Mouse (Mus musculus) bone marrow macrophage, adult 2 months (primary cell): Measurements from ENCODE around the gene Cyfip2. TPM values are rescaled to one million over a fixed set of nuclear protein-coding genes. Genes with fewer than 3 reads are reported as not detected.

Source experiments
- H3K27ac ChIP-seq: 2 replicates; pipeline ENCODE4 v1.5.1; 2012; ENCODE audit warnings: low read depth, low read length; ENCODE audit not compliant: insufficient read depth
- H3K4me1 ChIP-seq: 2 replicates; pipeline ENCODE4 v1.6.1; 2012; ENCODE audit warnings: low read length; ENCODE audit not compliant: control insufficient read depth, insufficient read depth
- H3K4me3 ChIP-seq: 2 replicates; pipeline ENCODE4 v1.5.1; 2012; ENCODE audit warnings: mild to moderate bottlenecking, low read length, moderate library complexity; ENCODE audit not compliant: insufficient read depth
- CTCF ChIP-seq: IDR thresholded peaks from 2 replicates; pipeline ENCODE4 v1.5.1; 2012; ENCODE audit warnings: low read depth, mild to moderate bottlenecking, low read length, moderate library complexity
- POLR2A ChIP-seq: IDR thresholded peaks from 2 replicates; pipeline ENCODE4 v1.6.1; 2012; ENCODE audit warnings: mild to moderate bottlenecking, low read depth, low read length, borderline replicate concordance
- polyA plus RNA-seq: library from polyadenylated mRNA; stranded (reverse); fragments of >200 nt; gene quantifications from 2 replicates; pipeline ENCODE4 v1.2.4, GENCODE M21; 2012; ENCODE audit not compliant: missing spikeins, insufficient read depth, insufficient read length

Gene Cyfip2
- polyA plus RNA-seq, 1 experiment: 11.4 TPM

DNA sequence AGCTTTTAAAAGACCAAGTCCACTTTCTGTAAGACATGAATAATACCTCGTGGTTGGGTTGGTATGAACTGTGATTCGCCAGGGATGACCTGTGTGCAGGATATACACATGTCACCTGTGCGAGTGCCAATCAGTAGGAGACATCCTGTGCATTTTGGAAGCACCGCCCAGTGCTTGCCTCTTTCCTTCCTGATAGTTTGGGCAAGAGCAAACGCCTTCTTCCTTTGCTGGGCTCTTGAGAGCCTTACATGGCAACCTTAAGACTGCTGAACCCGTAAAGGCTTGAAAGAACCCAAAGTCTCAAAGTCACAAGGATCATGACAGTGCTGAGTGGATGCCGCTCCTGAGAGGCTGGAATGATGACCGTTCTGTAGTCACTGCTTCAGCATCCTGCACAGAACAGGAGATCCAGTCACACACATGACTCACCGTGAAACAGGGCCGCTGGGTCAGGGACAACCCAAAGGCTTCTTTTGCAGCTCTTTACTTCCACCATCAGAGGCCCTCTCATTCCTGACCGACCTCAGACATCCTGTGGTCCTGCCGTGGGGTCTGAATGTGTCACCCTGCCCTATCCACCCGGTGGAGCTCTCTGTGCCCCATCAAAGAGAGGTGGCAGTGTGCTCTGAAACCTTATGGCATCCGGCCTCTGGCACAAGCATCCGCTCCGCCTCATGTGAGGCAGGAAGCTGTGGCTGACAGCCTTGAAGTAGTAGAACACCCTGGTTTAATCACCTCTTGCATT, 13.8 kb upstream of the Cyfip2 start:
- TF ChIP-seq POLR2A (no peak), CTCF (no peak)
- no peak overlapping the region for H3K4me3 ChIP-seq
- H3K4me1 ChIP-seq: no peaks in the 10 kb centered on the region
- no peak overlapping the region for H3K27ac ChIP-seq

DNA sequence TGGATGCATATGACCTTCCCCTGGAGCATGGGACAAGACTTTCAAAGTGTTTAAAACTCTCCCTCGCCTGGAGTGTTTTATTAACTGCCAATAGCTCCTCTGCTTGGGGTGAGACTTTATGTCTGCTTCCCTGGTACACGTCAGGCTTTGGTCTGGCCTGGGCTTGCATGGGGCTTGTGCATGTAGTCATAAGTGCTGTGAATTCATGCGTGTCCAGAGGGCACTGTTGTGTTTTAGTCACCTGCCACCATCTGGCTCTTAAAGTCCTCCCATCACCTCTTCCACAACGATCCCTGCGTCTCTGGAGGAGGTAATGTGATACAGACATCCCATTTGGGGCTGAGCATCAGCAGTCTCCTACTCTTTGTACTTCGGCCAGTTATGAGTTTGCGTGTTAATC, 8.9 kb upstream of the Cyfip2 start:
- no peak for TF ChIP-seq CTCF
- TF ChIP-seq POLR2A: no peak
- Histone ChIP-seq H3K4me1 (no peaks in the 10 kb centered on the region), H3K4me3 (no peak overlapping the region), H3K27ac (no peak overlapping the region)

DNA sequence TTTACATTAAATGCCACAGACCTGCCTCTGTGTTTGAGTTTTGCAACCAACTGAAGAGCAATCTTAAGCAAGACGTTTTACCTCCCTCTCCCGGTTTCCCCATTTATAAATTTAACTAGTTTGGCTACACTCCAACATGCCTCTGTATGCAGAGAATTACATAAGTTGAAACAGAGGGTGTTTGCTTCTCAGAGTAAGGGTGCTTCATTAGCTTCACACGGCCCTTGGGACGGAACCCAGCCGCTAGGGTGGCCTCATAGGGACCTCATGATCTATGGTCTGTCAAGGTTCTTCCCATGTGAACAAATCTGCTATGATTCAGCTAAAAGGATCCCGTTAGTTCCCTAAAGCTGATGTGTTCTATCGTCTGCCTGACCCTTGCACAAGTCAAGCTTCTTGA, 1.9 kb upstream of the Cyfip2 start:
- TF ChIP-seq CTCF (no peak), POLR2A (no peak)
- peaks cover 41% of the 10 kb centered on the region for H3K4me1 ChIP-seq
- peak overlapping the region; percentile 57 for H3K27ac ChIP-seq
- no peak overlapping the region for H3K4me3 ChIP-seq

DNA sequence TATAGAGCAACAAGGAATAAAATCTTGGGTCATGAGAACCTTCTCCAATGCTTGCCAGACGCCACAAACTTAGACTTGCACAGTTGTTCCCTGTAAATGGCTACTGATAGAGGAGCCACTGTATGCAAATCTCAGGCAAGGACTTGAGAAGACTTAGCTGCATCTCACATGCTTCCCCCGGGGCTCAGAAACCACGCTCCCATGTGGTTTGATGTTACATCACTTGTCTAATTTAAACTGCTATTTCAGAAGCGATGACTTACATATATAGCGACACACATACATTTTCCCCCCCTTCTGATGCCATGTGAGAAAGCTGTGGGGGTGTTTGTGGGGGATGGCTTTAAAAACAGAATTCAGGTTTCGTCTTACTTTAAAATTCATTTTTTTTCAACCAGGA, 1.2 kb upstream of the Cyfip2 start:
- Histone ChIP-seq H3K4me1 (peaks cover 48% of the 10 kb centered on the region), H3K27ac (peak overlapping the region; percentile 57), H3K4me3 (no peak overlapping the region)
- no peak for TF ChIP-seq CTCF
- no peak for TF ChIP-seq POLR2A

DNA sequence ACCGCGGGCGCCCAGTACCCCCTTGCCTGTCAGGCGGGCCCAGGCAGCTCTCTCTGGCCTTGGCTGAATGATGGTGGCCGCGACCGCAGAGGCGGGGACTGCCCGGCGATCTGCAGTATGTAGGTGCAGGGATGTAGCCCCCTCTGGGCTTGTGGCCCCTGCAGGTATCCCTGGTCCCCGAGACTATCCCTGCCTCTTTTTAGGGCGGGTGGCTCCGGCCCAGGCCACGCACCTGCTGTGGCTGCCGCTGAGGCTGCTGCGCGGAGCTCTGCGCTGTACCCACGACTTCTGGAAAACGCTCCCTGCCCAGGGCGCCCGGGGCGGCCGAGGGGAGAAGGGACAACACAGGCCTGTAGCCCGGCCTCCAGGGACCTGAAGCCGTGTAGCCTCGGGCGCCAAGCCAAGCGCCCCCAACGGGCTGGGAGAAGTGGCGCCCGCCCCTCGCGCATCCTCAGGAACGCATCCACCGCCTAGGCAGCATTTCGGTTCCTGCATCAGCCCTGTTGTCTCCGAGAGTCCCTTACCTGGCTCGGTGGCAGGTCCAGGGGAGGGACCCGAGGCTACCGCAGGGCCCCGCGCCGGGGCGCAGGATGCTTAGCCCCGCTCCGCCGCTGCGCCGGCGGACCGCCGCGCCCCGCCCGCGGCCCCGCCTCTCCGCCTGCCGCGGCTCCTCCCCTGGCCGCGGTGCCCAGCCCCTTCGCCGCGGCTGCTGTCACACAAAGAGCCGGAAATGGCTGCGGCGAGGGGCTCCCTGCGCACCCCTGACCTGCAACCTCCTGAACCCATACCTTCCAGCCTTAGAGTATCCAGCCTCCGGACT, 746 bp downstream of the Cyfip2 start:
- TF ChIP-seq CTCF (no peak), POLR2A (no peak)
- Histone ChIP-seq H3K4me3 (peak overlapping the region; percentile 91), H3K27ac (no peak overlapping the region), H3K4me1 (peaks cover 57% of the 10 kb centered on the region)

DNA sequence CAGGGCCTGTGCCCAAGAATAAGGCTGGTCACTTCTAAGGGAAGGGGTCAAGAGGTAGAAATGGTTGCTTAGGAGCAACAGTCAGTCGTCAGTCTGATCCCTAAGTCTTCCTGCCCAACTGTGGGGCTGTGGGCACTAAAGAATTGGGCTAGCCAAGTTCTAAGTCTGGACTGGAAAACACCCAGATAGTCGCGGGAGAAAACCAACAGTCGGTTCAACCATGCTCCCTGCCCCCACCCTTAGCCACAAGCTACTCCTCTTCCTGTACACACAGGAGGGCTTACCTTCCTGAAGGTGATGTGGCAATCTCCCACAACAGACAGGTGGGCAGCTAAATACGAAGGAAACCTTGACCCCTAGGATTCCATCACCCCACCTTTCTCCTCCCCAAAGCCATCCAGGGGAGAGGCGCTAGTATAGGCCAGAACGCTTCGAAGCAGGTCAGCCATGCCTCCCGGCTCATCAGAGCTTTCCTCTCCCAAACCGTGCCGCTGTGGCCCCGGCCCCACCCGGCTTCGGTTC, 1.4 kb downstream of the Cyfip2 start:
- TF ChIP-seq CTCF: no peak
- no peak for TF ChIP-seq POLR2A
- Histone ChIP-seq H3K4me1 (peaks cover 60% of the 10 kb centered on the region), H3K27ac (no peak overlapping the region), H3K4me3 (peak overlapping the region; percentile 91)

DNA sequence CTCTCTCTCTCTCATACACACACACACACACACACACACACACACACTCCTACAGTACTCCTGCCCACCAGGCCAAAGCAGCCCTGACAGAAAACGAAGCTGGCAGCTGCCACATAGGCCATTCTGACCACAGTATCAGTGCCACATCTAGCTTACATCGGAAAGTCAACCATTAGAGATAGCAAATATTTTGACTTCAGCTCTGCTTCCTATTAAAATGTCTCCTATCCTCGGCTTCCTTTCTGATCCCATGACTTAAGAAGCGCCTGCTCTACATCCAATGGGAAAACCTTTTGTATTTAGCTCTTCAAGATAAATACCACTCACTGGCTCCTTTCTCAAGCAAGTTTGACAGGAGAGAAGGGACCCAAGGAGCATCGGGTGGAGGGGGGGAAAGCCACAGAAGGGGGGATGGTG, 2.0 kb downstream of the Cyfip2 start:
- H3K27ac ChIP-seq: peak overlapping the region; percentile 1
- peak overlapping the region; percentile 91; the same call in 1 of the 2 replicates for H3K4me3 ChIP-seq
- H3K4me1 ChIP-seq: peaks cover 58% of the 10 kb centered on the region

DNA sequence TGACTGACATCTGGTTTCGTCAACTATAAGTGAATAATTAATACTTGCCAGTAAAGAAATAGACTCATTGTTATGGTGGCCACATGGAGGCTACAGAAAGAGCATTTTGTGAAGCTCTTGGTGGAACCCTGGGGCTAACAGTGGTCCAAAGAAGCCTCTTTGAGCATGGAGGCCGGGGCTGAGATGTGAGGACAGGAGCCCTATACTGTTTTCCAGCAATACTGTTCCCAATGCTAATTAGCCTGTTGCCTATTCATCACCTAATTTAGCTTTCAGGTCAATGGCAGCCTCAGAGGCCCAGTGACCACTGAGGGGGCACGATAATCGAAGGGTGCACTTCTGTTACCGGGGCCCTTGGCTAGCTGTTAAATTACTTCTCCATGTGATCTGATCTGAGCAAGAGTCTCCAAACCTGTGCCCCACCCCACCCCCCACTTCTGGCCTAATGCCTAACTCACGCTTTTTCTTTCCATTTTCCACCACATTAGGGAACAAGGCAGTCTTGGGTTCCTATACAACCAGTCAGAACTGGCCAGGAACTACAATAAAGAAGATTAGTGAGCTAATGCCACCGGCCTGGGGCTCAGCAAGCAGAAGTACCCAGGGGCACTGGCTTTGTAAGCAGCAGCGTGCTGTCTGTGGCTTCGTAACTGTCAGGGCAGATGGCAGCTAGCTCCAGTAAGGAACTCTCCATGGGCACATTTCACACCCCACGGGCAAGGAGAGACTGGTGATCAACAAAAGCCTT, 2.7 kb downstream of the Cyfip2 start:
- H3K27ac ChIP-seq: peak overlapping the region; percentile 1
- no peak for TF ChIP-seq CTCF
- TF ChIP-seq POLR2A: no peak
- no peak overlapping the region for H3K4me3 ChIP-seq
- peaks cover 52% of the 10 kb centered on the region for H3K4me1 ChIP-seq

More for the DNA sequence above, 2.0 kb downstream of the Cyfip2 start:
- TF ChIP-seq CTCF (no peak), POLR2A (no peak)

DNA sequence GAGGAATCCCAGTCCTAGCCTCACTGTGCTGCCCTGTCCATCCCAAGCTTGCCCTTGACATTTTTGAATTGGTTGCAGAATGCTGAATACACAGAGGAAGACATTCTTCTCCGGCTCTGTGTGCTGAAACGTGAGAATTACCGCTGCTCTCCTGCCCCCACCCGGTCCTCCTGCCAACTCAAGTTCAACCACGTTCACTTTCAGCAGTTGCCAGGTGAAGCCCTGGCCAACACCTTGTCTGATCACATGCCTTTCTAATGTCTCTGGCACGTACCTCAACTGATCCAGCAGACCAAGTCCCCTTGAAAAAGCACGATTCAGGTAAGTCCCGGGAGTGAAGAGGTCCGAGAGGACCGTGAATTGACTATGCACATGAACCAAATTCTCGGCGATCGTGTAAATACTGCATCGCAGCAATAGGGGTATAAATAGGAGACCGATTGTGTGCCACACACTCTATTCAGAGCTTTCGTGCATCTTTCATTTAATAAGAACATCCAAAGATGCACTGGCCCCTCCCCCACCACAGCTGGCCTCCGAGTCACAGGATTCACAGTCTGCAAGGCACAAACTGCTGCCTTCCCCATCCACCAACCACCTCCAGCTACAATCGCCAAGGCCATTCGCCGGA, 3.4 kb downstream of the Cyfip2 start:
- Histone ChIP-seq H3K4me1 (peaks cover 48% of the 10 kb centered on the region), H3K4me3 (no peak overlapping the region), H3K27ac (no peak overlapping the region)
- TF ChIP-seq POLR2A (no peak), CTCF (no peak)
